ENCODE assay signal across 27 mouse cellular contexts in genomic region chr12:16060461-16060860, GRCm38 (mm10).
DNase-seq lines count a peak whose midpoint lies in the region; ATAC-seq and TF ChIP-seq lines count a peak whose summit lies in the region.
"Had no signal": no experiment of that assay in that cellular context is flagged by ENCODE, and none has a peak within 500 bp of the region (broad histone marks: within the 10 kb centered on the region; RNA-seq: fewer than 3 reads in every experiment).

No protein-coding gene starts in this region.

- H3K4me1 ChIP-seq in kidney, embryonic 15.5 days, result no peaks in the 10 kb centered on the region
- H3K4me1 ChIP-seq in midbrain, postnatal 0 days (ENCODE audit: insufficient read depth, low read length), result no peaks in the 10 kb centered on the region
- no peaks in the 10 kb centered on the region for H3K4me1 ChIP-seq in midbrain, embryonic 14.5 days (ENCODE audit: control insufficient read depth, insufficient read depth, low read length)
- H3K4me1 ChIP-seq: embryonic facial prominence, embryonic 15.5 days; hindbrain, embryonic 10.5 days; liver, embryonic 12.5 days; lung, embryonic 15.5 days; midbrain, embryonic 15.5 days; neural tube, embryonic 13.5 days had no signal

- peak; percentile 45 for DNase-seq in adrenal gland, adult 2 months
- no peak for DNase-seq in adrenal gland, adult 18-20 months (ENCODE audit: low spot score in 2 of 2)
- peak; percentile 10 for DNase-seq in kidney, postnatal 14 days
- DNase-seq in midbrain, postnatal 0 days (ENCODE audit: low spot score), result peak; percentile 26
- DNase-seq in midbrain, embryonic 14.5 days, result no peak
- peak; percentile 13 for DNase-seq in lung, postnatal 36 days
- DNase-seq in cerebellum, adult 8-10 months, result no peak
- DNase-seq: cerebellum, adult 11-12 months; cerebellum, postnatal 36 days; embryo, embryonic 11 days; right cerebral cortex, adult 18-20 months; right cerebral cortex, postnatal 4 days; thymus, adult 18-20 months; thymus, postnatal 36 days had no signal

- H3K9ac ChIP-seq in kidney, embryonic 15.5 days, result no peak overlapping the region
- H3K9ac ChIP-seq in midbrain, postnatal 0 days (replicated peaks; ENCODE audit: low read length, poor library complexity, severe bottlenecking), result no peak overlapping the region
- no peak overlapping the region for H3K9ac ChIP-seq in midbrain, embryonic 14.5 days (replicated peaks; ENCODE audit: low read length)
- H3K9ac ChIP-seq: embryonic facial prominence, embryonic 15.5 days; limb, embryonic 12.5 days; liver, embryonic 12.5 days; lung, embryonic 15.5 days; midbrain, embryonic 15.5 days; neural tube, embryonic 13.5 days had no signal

- H3K27me3 ChIP-seq in kidney, embryonic 15.5 days, result no peaks in the 10 kb centered on the region
- H3K27me3 ChIP-seq in midbrain, postnatal 0 days (ENCODE audit: insufficient read depth, low read length), result no peaks in the 10 kb centered on the region
- no peaks in the 10 kb centered on the region for H3K27me3 ChIP-seq in midbrain, embryonic 14.5 days (ENCODE audit: control insufficient read depth, insufficient read depth, low read length)
- H3K27me3 ChIP-seq: embryonic facial prominence, embryonic 15.5 days; limb, embryonic 12.5 days; liver, embryonic 12.5 days; lung, embryonic 15.5 days; midbrain, embryonic 15.5 days; neural tube, embryonic 13.5 days had no signal

- H3K36me3 ChIP-seq in kidney, embryonic 15.5 days, result no peaks in the 10 kb centered on the region
- H3K36me3 ChIP-seq in midbrain, postnatal 0 days (ENCODE audit: insufficient read depth, low read length), result no peaks in the 10 kb centered on the region
- no peaks in the 10 kb centered on the region for H3K36me3 ChIP-seq in midbrain, embryonic 14.5 days (ENCODE audit: control insufficient read depth, insufficient read depth, low read length)
- H3K36me3 ChIP-seq: embryonic facial prominence, embryonic 15.5 days; heart, embryonic 10.5 days; hindbrain, embryonic 10.5 days; limb, embryonic 12.5 days; liver, embryonic 12.5 days; lung, embryonic 15.5 days; midbrain, embryonic 15.5 days; neural tube, embryonic 13.5 days had no signal

- no peak for ATAC-seq in kidney, embryonic 15.5 days (replicated peaks; ENCODE audit: low FRiP score)
- ATAC-seq in midbrain, postnatal 0 days (ENCODE audit: low FRiP score), result no peak
- ATAC-seq in midbrain, embryonic 14.5 days (ENCODE audit: low FRiP score, low TSS enrichment), result no peak
- ATAC-seq: forebrain, embryonic 14.5 days; intestine, postnatal 0 days; liver, embryonic 12.5 days; midbrain, embryonic 15.5 days had no signal

- TF ChIP-seq CTCF in midbrain, postnatal 0 days (IDR thresholded peaks at IDR 0.05), result no peak

- no peak overlapping the region for H3K27ac ChIP-seq in kidney, embryonic 15.5 days
- H3K27ac ChIP-seq in midbrain, postnatal 0 days (ENCODE audit: low read depth, low read length), result no peak overlapping the region
- H3K27ac ChIP-seq in midbrain, embryonic 14.5 days (replicated peaks; ENCODE audit: low read depth, low read length), result no peak overlapping the region
- H3K27ac ChIP-seq: embryonic facial prominence, embryonic 15.5 days; heart, embryonic 10.5 days; hindbrain, embryonic 10.5 days; layer of hippocampus, adult 2 months; limb, embryonic 12.5 days; liver, embryonic 12.5 days; lung, embryonic 15.5 days; midbrain, embryonic 15.5 days; neural tube, embryonic 13.5 days had no signal

- no peaks in the 10 kb centered on the region for H3K9me3 ChIP-seq in kidney, embryonic 15.5 days (replicated peaks)
- H3K9me3 ChIP-seq in midbrain, postnatal 0 days (ENCODE audit: low read length), result no peaks in the 10 kb centered on the region
- H3K9me3 ChIP-seq in midbrain, embryonic 14.5 days (ENCODE audit: control insufficient read depth, low read length), result no peaks in the 10 kb centered on the region
- H3K9me3 ChIP-seq: embryonic facial prominence, embryonic 15.5 days; heart, embryonic 10.5 days; hindbrain, embryonic 10.5 days; limb, embryonic 12.5 days; liver, embryonic 12.5 days; lung, embryonic 15.5 days; midbrain, embryonic 15.5 days; neural tube, embryonic 13.5 days had no signal

- H3K4me3 ChIP-seq in kidney, embryonic 15.5 days (replicated peaks), result no peak overlapping the region
- no peak overlapping the region for H3K4me3 ChIP-seq in midbrain, postnatal 0 days (ENCODE audit: low read depth, low read length)
- no peak overlapping the region for H3K4me3 ChIP-seq in midbrain, embryonic 14.5 days (replicated peaks; ENCODE audit: low read depth, low read length)
- H3K4me3 ChIP-seq: embryonic facial prominence, embryonic 15.5 days; heart, embryonic 10.5 days; hindbrain, embryonic 10.5 days; layer of hippocampus, adult 2 months; limb, embryonic 12.5 days; liver, embryonic 12.5 days; lung, embryonic 15.5 days; midbrain, embryonic 15.5 days; myocyte; neural tube, embryonic 13.5 days had no signal

- 50% methylated on average over 5 of the region's 5 CpGs for WGBS in kidney, embryonic 15.5 days
- 57% methylated on average over 5 of the region's 5 CpGs for WGBS in midbrain, postnatal 0 days
- WGBS in midbrain, embryonic 14.5 days, result 78% methylated on average over 5 of the region's 5 CpGs

- no peak overlapping the region for H3K4me2 ChIP-seq in kidney, embryonic 15.5 days
- no peak overlapping the region for H3K4me2 ChIP-seq in midbrain, postnatal 0 days (ENCODE audit: low read depth, low read length, poor library complexity, severe bottlenecking)
- no peak overlapping the region for H3K4me2 ChIP-seq in midbrain, embryonic 14.5 days (ENCODE audit: low read length)
- H3K4me2 ChIP-seq: embryonic facial prominence, embryonic 15.5 days; limb, embryonic 12.5 days; liver, embryonic 12.5 days; lung, embryonic 15.5 days; midbrain, embryonic 15.5 days; neural tube, embryonic 13.5 days had no signal

Comparison
In these comparisons a context has a peak if more than half of its experiments do, and no peak if none do; other contexts are left out.
1. DNase-seq: peak in adrenal gland, adult 2 months (single experiment), kidney, postnatal 14 days (single experiment), midbrain, postnatal 0 days (single experiment) and lung, postnatal 36 days (single experiment); none in adrenal gland, adult 18-20 months (0 of 2), midbrain, embryonic 14.5 days (single experiment) and cerebellum, adult 8-10 months (single experiment).